Mouse (Mus musculus) forebrain, embryonic 10.5 days (tissue): ENCODE data around the gene H3f3b. TPM values are rescaled to one million over a fixed set of nuclear protein-coding genes. Genes with fewer than 3 reads are reported as not detected.
A peak's percentile ranks its signal among the peaks of the same experiment; 100 is the strongest.

Experiments
- DNase-seq: peaks from one replicate; pipeline ENCODE4 v3.0.0-alpha.2; 2017; ENCODE audit warnings: low spot score; ENCODE audit errors: extremely low spot score
- H3K27ac ChIP-seq: fragments of 300-500 bp; sonication (generic); 2 replicates; pipeline ENCODE4 v1.5.1; 2016; ENCODE audit warnings: mild to moderate bottlenecking
- H3K27me3 ChIP-seq: fragments of 300-500 bp; sonication (generic); 2 replicates; pipeline ENCODE4 v1.6.1; 2016; ENCODE audit warnings: mild to moderate bottlenecking; ENCODE audit not compliant: poor library complexity, severe bottlenecking
- H3K36me3 ChIP-seq: fragments of 300-500 bp; sonication (generic); replicated peaks from 2 replicates; pipeline ENCODE4 v1.6.1; 2016; ENCODE audit warnings: mild to moderate bottlenecking, moderate library complexity
- H3K4me1 ChIP-seq: fragments of 300-500 bp; sonication (generic); 2 replicates; pipeline ENCODE4 v1.6.1; 2016
- H3K4me3 ChIP-seq: fragments of 300-500 bp; sonication (generic); 2 replicates; pipeline ENCODE4 v1.5.1; 2016; ENCODE audit warnings: mild to moderate bottlenecking, moderate library complexity
- H3K9me3 ChIP-seq: fragments of 300-500 bp; sonication (generic); 2 replicates; pipeline ENCODE4 v1.6.1; 2016; ENCODE audit warnings: mild to moderate bottlenecking, moderate library complexity
- WGBS: fragments of 180-500 bp; shearing (Covaris S2); methylation state at CpG from one replicate; pipeline ENCODE4 v1.1.7; 2016; 5-methylcytosine and 5-hydroxymethylcytosine counted together
- polyA plus RNA-seq: library from polyadenylated mRNA; unstranded; fragments of >200 nt; fragmentation: Nextera tagmentation; extraction: Ambion mirVana; gene quantifications from 2 replicates; pipeline ENCODE4 v1.2.1, GENCODE M21; 2016

H3f3b gene
- 1,610 and 1,612 TPM in 2 replicates for polyA plus RNA-seq

DNA sequence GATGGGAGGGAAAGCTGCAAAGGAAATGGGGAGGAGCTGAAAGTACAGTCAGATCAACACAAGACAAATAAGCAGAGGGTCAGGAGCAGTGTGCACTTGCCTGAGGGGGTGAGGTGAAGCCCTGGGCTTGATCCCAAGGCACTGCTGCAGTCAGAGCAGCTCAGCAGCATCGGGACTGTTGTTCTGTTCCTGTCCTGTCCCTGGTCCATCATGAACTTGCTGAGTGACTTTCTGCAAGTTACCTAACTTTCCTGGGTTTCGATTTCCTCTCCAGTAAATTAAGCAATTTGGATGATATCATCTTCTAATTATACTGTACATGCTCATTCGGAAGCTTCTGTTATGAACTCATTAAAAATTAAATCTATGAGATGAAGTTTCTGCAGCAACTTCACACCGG, at the start of gene H3f3b:
Gene H3f3b, minus strand, starts transcription at position 207 of the 400 bp plus-strand sequence.
- no peak within 1 kb of the TSS for H3K4me3 ChIP-seq
- peaks cover 33% of the 10 kb centered on the region for H3K4me1 ChIP-seq
- no peak within 1 kb of the TSS for H3K27ac ChIP-seq
- H3K27me3 ChIP-seq, result no peaks in the 10 kb centered on the region
- H3K9me3 ChIP-seq, result no peaks in the 10 kb centered on the region
- peaks cover 19% of the 10 kb centered on the region for H3K36me3 ChIP-seq
- 88% methylated on average over 4 of the region's 4 CpGs for WGBS
- no peak for DNase-seq

DNA sequence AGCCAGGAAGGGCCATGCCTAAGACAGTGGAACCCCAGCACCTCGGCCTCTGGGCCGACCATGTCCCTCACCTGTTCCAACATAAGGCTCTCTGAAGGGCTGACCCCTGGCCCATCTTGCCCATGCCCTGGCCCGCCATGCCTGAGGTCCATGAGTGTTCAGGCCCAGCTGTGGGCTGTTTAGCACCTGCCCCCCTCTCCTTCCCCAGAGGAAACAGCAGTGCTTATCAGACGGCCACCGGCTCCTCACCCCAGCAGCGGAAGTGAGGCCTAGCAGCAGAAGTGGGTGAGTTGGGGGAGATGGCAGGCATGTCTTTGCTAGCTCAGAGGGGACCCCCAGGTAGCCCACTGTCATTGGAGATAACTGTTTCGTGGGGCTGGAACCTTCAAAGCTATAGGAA, 49.1 kb upstream of the H3f3b start:
- no peaks in the 10 kb centered on the region for H3K9me3 ChIP-seq
- 81% methylated on average over 7 of the region's 7 CpGs for WGBS
- peaks cover 32% of the 10 kb centered on the region for H3K36me3 ChIP-seq
- H3K4me3 ChIP-seq, result peak overlapping the region; percentile 47; the same call in 1 of the 2 replicates
- no peaks in the 10 kb centered on the region for H3K27me3 ChIP-seq
- H3K4me1 ChIP-seq, result peaks cover 66% of the 10 kb centered on the region
- H3K27ac ChIP-seq, result peak overlapping the region; percentile 86
- DNase-seq, result no peak

DNA sequence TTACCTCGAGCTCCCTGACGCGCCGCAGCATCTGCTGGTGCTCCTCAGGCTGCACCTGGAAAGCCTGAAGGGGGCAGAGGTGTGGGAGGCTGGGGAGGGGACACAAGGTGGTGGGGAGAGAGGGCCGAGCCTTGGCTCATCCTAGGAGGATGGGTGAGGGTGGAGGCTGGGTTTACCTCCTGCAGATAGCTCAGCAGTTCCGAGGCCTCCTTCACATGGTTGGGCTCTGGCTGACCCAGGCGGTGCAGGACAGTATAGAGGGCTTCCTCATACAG, 48.4 kb upstream of the H3f3b start:
- no peaks in the 10 kb centered on the region for H3K27me3 ChIP-seq
- WGBS, result 64% methylated on average over 7 of the region's 7 CpGs
- no peaks in the 10 kb centered on the region for H3K9me3 ChIP-seq
- H3K27ac ChIP-seq, result peak overlapping the region; percentile 86; the same call in 1 of the 2 replicates
- H3K4me1 ChIP-seq, result peaks cover 61% of the 10 kb centered on the region
- H3K36me3 ChIP-seq, result peaks cover 25% of the 10 kb centered on the region
- no peak overlapping the region for H3K4me3 ChIP-seq
- no peak for DNase-seq

DNA sequence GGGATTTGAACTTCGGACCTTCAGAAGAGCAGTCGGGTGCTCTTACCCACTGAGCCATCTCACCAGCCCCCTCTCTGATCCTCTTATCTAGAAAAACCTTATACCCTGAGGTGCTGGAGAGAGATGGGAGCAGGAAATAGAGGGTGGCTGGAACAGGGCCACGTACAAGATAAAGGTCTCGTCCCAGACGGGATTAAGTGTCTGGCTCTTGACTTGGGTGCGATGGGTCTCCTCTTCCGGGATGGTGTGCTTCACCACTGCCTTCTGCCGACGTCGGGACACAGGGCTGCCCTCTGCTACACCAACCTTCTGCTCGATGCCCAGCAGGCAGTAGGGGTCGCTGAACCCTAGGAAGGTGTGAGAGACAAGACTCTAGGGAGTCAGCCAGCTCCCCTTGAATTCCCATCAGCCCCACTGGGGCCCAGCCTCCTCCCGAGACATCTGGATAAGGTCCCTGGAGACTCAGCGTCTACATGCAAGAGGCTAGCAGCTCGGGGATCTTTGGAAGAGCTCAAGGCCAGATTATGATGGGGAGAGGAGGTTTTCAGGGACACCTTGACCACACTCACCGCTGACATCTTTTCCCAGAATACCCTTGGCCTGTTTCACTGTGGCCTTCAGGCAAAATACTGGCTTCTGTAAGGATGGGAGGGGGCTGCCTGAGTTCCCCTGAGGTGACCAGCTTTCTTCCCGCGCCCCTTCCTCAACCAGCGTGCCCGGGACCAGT, 47.9 kb upstream of the H3f3b start:
- peaks cover 57% of the 10 kb centered on the region for H3K4me1 ChIP-seq
- no peaks in the 10 kb centered on the region for H3K27me3 ChIP-seq
- H3K9me3 ChIP-seq, result no peaks in the 10 kb centered on the region
- DNase-seq, result no peak
- H3K4me3 ChIP-seq, result no peak overlapping the region
- H3K27ac ChIP-seq, result peak overlapping the region; percentile 86; the same call in 1 of the 2 replicates
- WGBS, result 65% methylated on average over 20 of the region's 20 CpGs
- H3K36me3 ChIP-seq, result peaks cover 20% of the 10 kb centered on the region

DNA sequence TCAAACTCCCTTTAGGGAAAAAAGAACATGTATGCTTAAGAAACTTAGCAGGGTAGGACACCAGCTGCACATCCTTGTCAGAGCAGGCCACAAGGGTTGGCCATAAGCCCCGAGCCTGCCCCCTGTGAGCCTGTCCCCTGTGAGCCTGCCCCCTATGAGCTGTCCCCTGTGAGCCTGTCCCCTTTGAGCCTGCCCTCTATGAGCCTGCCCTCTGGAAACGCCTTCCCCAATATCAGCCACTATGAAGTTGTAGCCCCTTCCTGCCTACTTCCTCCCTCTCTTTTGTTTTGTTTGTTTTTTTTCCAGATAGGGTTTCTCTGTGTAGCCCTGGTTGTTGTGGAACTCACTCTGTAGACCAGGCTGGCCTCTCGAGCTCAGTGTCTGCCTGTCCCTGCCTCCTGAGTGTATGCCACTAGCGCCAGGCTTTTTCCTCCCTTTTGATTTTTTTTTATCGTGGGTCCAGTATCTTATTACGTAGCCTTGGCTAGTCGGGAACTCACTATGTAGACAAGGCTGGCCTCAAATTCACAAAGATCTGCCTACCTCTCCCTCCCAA, 46.8 kb upstream of the H3f3b start:
- no peaks in the 10 kb centered on the region for H3K27me3 ChIP-seq
- peaks cover 45% of the 10 kb centered on the region for H3K4me1 ChIP-seq
- 71% methylated on average over 7 of the region's 7 CpGs for whole genome bisulfite sequencing
- H3K36me3 ChIP-seq, result peaks cover 9% of the 10 kb centered on the region
- 0 out of 2 replicates have a peak overlapping the region, but pooled peaks have one; percentile 35 for H3K27ac ChIP-seq
- H3K4me3 ChIP-seq, result no peak overlapping the region
- DNase-seq, result no peak
- H3K9me3 ChIP-seq, result no peaks in the 10 kb centered on the region

DNA sequence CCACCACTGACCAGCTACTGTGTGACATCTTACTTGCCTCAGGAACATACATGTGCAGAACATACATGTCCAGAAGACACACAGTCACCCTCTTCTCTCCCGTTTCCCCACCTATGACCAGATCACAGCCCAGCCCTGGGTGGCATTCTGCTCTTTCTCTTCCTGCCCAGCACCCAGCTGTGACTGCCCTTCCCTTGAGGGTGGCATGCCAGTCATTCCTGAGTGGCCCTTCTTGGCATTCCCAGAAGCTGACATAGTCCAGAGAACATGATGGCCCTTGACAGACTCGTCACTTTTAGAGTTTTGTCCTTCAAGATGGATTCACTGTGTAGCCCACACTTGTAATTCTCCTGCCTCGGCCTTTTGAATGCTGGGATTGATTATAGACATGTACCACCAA, 44.8 kb upstream of the H3f3b start:
- Histone ChIP-seq H3K9me3 (no peaks in the 10 kb centered on the region), H3K4me1 (peaks cover 26% of the 10 kb centered on the region), H3K4me3 (no peak overlapping the region), H3K27ac (no peak overlapping the region), H3K27me3 (no peaks in the 10 kb centered on the region), H3K36me3 (no peaks in the 10 kb centered on the region)
- DNase-seq, result no peak
- 81% methylated on average over 3 of the region's 3 CpGs for WGBS

DNA sequence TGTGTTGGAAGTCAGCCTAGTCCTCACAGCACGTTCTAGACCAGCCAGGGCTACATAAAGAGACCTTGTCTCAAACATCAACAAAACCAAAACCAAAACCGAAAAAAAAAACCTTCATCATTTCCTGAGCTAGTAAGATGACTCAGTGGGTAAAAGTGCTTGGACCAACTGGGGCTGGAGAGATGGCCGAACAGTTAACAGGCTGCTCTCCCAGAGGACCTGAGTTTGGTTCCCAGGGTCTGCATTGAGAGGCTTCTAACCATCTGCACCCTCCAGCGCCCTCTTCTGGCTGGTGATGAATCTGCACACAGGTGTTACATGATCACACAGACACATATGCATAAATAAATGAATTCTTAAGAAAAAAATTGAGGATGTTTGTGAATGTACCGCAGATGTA, 43.7 kb upstream of the H3f3b start:
- no peak overlapping the region for H3K4me3 ChIP-seq
- H3K9me3 ChIP-seq, result no peaks in the 10 kb centered on the region
- H3K27ac ChIP-seq, result no peak overlapping the region
- no peaks in the 10 kb centered on the region for H3K27me3 ChIP-seq
- WGBS, result 66% methylated on average over 5 of the region's 5 CpGs
- no peak for DNase-seq
- no peaks in the 10 kb centered on the region for H3K36me3 ChIP-seq
- H3K4me1 ChIP-seq, result peaks cover 21% of the 10 kb centered on the region

DNA sequence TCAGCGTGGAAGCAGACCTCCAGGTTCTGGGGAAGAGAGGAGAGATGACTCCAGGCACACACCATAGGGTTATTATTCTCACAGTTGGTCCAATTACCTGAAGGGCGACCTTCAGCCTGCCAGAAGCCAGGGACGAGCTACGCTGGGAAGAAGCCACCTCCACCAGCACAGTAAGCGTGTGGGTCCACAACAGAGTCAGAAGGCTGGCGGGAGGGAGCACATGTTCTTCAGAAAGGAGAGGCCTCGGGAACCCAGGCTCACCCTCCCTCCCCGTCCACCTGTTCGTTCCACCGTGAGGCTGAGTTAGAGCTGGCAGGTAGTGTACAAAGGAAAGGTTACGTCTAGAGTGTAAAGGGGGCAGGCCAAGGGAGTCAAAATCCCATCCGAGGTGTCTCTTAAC, 37.6 kb upstream of the H3f3b start:
- H3K4me3 ChIP-seq, result no peak overlapping the region
- peaks cover 34% of the 10 kb centered on the region for H3K36me3 ChIP-seq
- WGBS, result 88% methylated on average over 12 of the region's 12 CpGs
- no peaks in the 10 kb centered on the region for H3K27me3 ChIP-seq
- H3K4me1 ChIP-seq, result peaks cover 28% of the 10 kb centered on the region
- DNase-seq, result no peak
- H3K27ac ChIP-seq, result no peak overlapping the region
- no peaks in the 10 kb centered on the region for H3K9me3 ChIP-seq

DNA sequence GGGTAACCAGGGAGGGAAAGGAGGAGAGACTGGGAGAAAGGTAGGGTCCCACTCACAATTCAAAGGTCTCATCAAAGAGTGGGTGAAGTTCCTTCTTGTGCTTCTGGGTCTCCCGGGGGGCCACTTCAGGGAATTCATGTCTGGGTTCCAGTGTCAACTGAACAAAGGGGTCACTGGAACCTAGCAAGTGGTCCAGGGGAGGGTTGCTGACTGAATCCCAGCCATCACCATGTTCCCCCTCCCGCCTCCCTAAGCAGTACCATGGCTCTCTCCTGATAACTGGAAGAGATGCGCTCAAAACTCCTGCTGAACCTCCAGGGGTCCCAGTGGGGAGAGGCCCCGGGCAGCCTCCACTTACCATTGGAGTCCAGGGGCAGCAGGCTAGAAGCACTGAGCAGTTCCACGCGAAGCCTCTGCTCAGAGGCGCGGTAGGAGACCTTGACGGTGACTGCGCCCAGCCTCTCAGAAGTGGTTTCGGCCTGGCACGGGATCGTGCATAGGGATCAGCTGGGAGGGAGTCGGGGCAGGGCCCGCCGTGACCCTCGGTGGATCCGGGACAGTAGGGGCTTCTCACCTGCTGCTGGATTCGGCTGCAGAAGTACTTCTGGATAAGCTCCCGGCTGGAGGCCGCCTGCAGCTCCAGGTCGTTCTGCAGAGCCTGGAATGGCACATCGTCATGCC, 36.6 kb upstream of the H3f3b start:
- H3K27me3 ChIP-seq, result no peaks in the 10 kb centered on the region
- H3K4me1 ChIP-seq, result peaks cover 28% of the 10 kb centered on the region
- peaks cover 44% of the 10 kb centered on the region for H3K36me3 ChIP-seq
- H3K27ac ChIP-seq, result 0 out of 2 replicates have a peak overlapping the region, but pooled peaks have one; percentile 27
- whole genome bisulfite sequencing, result 69% methylated on average over 23 of the region's 23 CpGs
- no peaks in the 10 kb centered on the region for H3K9me3 ChIP-seq
- DNase-seq, result no peak
- no peak overlapping the region for H3K4me3 ChIP-seq

DNA sequence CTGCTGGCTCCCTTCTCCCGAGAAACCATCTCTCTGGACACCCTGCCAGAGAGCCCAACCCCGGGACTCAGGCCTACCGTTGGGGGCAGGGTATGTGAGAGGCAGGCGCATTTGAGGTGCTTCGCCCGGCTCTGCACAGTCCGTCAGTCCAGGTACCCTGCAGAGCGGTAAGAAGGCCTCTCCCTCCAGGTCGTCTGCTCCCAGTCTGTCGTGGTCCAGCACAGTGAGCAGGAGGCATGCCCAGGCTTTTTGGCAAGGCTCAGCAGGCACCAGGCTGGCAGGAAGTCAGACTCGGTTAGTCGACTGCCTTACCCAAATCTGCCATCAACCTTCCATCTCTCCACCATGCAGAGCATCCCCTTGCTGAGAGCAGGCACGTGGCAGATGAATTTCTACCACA, 35.8 kb upstream of the H3f3b start:
- Histone ChIP-seq H3K27ac (no peak overlapping the region), H3K4me1 (peaks cover 28% of the 10 kb centered on the region), H3K9me3 (no peaks in the 10 kb centered on the region), H3K36me3 (peaks cover 51% of the 10 kb centered on the region), H3K27me3 (no peaks in the 10 kb centered on the region), H3K4me3 (no peak overlapping the region)
- 69% methylated on average over 13 of the region's 13 CpGs for WGBS
- no peak for DNase-seq

DNA sequence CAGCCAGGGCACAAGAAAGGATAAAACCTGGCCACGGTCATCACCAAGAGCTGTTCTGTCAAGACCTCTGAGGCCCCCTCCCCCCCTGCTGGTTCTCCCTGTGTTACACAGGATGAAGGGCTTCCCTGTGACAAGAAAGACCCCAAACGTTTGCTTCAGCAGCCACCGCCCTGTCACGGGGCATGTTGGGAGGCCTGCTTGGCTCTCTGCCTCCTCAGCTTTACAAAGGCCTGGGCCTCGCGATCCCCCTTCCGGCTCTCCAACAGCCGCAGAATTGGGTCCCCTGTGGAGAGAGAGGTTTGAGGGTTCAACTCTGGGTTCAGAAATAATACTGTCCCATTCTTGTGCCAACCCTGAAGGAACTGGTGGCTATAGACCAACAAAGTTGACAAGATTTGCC, 34.8 kb upstream of the H3f3b start:
- Histone ChIP-seq H3K4me1 (peaks cover 28% of the 10 kb centered on the region), H3K36me3 (peaks cover 62% of the 10 kb centered on the region), H3K27ac (peak overlapping the region; percentile 48), H3K9me3 (no peaks in the 10 kb centered on the region), H3K4me3 (no peak overlapping the region), H3K27me3 (no peaks in the 10 kb centered on the region)
- no peak for DNase-seq
- 72% methylated on average over 8 of the region's 8 CpGs for WGBS

DNA sequence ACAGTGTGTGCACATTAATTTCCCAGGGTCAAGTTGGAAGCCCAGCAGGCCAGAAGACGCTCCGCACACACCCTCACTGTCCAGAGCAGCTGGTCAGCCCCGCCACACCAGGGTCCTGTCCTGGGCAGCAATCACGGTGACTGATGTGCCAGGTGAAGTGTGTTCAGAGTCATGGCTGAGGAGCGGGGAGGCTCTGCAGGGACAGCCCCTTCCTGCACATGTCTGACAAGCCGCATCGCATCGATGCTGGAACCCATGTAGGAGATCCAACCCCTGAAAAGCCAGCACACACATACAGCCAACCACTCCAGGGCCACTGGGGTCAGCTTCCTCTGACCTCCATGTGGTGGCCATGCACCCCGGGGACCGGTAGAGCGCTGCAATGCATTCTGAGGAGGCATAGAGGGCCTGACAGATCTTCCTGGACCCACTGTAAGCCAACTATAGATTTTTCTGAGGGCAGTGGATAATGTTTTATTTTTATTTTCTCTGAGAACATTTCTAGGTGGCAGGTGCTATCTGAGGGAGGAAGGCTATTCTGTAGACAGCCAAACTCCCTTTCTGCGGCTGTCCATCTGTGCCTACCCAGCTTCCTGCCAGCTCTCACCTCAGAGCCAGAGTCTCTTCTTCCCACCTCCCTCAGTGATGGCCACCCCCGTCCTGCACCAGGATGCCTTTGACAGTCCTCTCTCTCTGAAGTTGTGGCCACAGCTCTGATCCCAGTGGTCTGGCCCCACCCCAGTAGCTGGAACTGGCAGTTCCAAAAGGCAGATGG, 34.1 kb upstream of the H3f3b start:
- WGBS, result 89% methylated on average over 13 of the region's 13 CpGs
- Histone ChIP-seq H3K9me3 (no peaks in the 10 kb centered on the region), H3K36me3 (peaks cover 69% of the 10 kb centered on the region), H3K4me3 (no peak overlapping the region), H3K27ac (peak overlapping the region; percentile 48; the same call in 1 of the 2 replicates), H3K27me3 (no peaks in the 10 kb centered on the region), H3K4me1 (peaks cover 26% of the 10 kb centered on the region)
- DNase-seq, result no peak
